Mouse (Mus musculus) kidney, adult 2 months (tissue): ENCODE data around the gene Rad51b. TPM values are rescaled to one million over a fixed set of nuclear protein-coding genes. Genes with fewer than 3 reads are reported as not detected.

Experiments
- DNase-seq: peaks from one replicate; pipeline ENCODE4 v3.0.0; 2021
- H3K27ac ChIP-seq: fragments of 200-500 bp; 2 replicates; pipeline ENCODE4 v1.5.1; 2012; ENCODE audit warnings: low read depth, low read length, control low read depth, inconsistent platforms; ENCODE audit not compliant: insufficient read depth
- H3K27me3 ChIP-seq: fragments of 200-500 bp; replicated peaks from 2 replicates; pipeline ENCODE4 v1.6.1; 2012; ENCODE audit warnings: mild to moderate bottlenecking, moderate library complexity, low read length, inconsistent platforms; ENCODE audit not compliant: control insufficient read depth, insufficient read depth
- H3K36me3 ChIP-seq: fragments of 200-500 bp; 2 replicates; pipeline ENCODE4 v1.6.1; 2012; ENCODE audit warnings: mild to moderate bottlenecking, moderate library complexity, low read length, inconsistent platforms; ENCODE audit not compliant: control insufficient read depth, insufficient read depth
- H3K4me1 ChIP-seq: fragments of 200-500 bp; 2 replicates; pipeline ENCODE4 v1.6.1; 2011; ENCODE audit warnings: low read length; ENCODE audit not compliant: control insufficient read depth, insufficient read depth
- H3K4me3 ChIP-seq: fragments of 200-500 bp; 2 replicates; pipeline ENCODE4 v1.5.1; 2011; ENCODE audit warnings: mild to moderate bottlenecking, low read depth, low read length, control low read depth; ENCODE audit not compliant: insufficient read depth
- CTCF ChIP-seq: fragments of 200-500 bp; conservative IDR thresholded peaks from 2 replicates; pipeline ENCODE4 v1.5.1; 2011; ENCODE audit warnings: low read depth, mild to moderate bottlenecking, control low read depth, low read length, moderate library complexity, mixed read lengths; ENCODE audit not compliant: insufficient read depth, insufficient read length
- POLR2A ChIP-seq: fragments of 200-500 bp; IDR thresholded peaks from one replicate; pipeline ENCODE4 v1.6.1; 2011; ENCODE audit warnings: low read depth, low read length, control low read depth
- WGBS: fragments of 180-500 bp; shearing (Covaris S2); methylation state at CpG from one replicate; pipeline ENCODE4 v1.1.7; 2018; 5-methylcytosine and 5-hydroxymethylcytosine counted together
- polyA plus RNA-seq: library from polyadenylated mRNA; depleted of rRNA; stranded (reverse); fragments of >200 nt; gene quantifications from 2 replicates; pipeline ENCODE4 v1.2.3, GENCODE M21; 2012; rRNA removed

Gene Rad51b
- 0.14 TPM in 2 replicates for polyA plus RNA-seq

DNA sequence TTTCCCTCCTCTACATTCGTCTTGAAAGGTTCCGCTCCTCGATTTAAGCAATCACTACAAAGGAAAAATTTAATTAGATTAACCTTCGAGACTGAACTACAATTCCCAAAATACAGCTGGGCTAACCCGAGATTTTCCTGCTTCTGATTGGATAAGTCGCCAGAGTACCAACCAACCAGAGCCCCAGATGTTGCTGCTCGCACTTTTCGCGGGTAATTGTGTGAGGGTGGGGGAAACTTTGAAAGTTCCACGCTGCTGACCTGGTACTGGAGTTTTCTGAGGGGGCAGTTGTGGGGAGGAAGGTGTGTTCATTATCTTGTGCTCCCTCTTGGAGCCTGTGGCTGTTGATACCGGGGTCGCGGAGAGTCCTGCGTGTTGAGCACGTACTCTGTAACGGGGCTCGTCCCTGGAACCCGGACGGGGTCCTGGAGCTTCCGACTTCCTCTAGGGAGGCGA lies at the start of gene Rad51b:
TSS of gene Rad51b (plus strand) at position 162 of the 456 bp plus-strand sequence.
- Histone ChIP-seq H3K4me1 (peaks cover 2% of the 10 kb centered on the region; the same call in 1 of the 2 replicates), H3K27me3 (no peaks in the 10 kb centered on the region), H3K27ac (peak within 1 kb of the TSS; percentile 43; the same call in 1 of the 2 replicates), H3K4me3 (peak within 1 kb of the TSS; percentile 91), H3K36me3 (no peaks in the 10 kb centered on the region)
- no peak for TF ChIP-seq CTCF
- TF ChIP-seq POLR2A, result no peak
- peak; percentile 92 for DNase-seq
- WGBS, result under 1% methylated on average over 21 of the region's 21 CpGs

DNA sequence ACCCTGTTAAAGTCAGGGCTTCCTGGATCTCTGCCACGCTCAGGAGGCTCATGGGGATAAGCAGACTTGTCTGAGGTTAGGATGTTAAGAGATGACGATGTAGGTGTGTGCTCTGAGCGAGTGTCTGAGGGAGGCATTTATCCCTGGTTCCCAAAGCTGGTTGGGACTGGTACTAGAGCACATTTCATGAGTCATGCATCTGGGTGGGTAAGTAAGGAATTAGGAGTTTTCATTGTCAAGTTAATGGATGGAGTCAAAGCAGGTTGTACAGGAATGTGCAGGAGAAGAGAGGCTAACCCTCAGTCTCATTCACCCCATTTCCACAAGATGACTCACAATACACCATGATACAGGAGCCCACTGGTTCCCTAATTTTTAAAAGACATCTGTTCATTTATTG lies 49.0 kb upstream of the Rad51b start:
- Histone ChIP-seq H3K27ac (no peak overlapping the region), H3K27me3 (no peaks in the 10 kb centered on the region), H3K4me3 (no peak overlapping the region), H3K4me1 (no peaks in the 10 kb centered on the region), H3K36me3 (peaks cover 2% of the 10 kb centered on the region)
- no peak for TF ChIP-seq CTCF
- no peak for TF ChIP-seq POLR2A
- DNase-seq, result no peak
- WGBS, result 96% methylated on average over 3 of the region's 3 CpGs

DNA sequence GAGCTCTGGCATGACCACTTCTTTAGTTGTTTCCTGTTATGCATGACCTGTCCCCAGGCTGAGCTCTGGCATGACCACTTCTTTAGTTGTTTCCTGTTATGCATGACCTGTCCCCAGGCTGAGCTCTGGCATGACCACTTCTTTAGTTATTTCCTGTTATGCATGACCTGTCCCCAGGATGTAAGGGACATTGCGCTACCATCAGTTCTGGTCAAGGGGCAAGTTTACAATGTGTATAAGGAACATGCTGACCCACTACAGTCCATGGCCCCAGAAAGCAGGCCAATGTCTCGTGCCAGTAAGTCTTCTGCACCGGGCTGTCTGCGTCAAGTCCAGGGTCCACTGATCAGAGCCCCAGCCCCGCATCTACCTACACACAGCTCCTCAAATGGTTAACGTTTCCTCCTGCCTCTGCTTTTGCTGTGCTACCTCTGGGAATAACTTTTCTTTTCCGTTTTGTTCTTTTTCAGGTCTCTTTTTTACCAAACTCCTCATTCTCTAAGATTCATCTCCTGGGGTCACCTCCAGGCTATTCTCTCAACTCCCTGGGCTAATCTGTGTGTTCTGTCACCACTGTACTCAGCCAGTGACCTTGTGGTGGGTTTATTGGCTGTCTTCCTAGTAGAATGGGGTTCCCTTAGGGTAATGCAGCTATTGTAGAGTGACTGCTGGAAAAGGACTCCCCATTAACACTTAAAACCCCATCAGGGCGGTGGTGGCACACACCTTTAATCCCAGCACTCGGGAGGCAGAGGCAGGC lies 43.6 kb upstream of the Rad51b start:
- TF ChIP-seq CTCF, result no peak
- no peak for TF ChIP-seq POLR2A
- WGBS, result 55% methylated on average over 9 of the region's 9 CpGs
- no peaks in the 10 kb centered on the region for H3K27me3 ChIP-seq
- peak overlapping the region; percentile 21; the same call in 1 of the 2 replicates for H3K27ac ChIP-seq
- peaks cover 6% of the 10 kb centered on the region; the same call in 1 of the 2 replicates for H3K4me1 ChIP-seq
- no peak overlapping the region for H3K4me3 ChIP-seq
- no peaks in the 10 kb centered on the region; the same call in none of the 2 replicates for H3K36me3 ChIP-seq
- DNase-seq, result peak; percentile 30

DNA sequence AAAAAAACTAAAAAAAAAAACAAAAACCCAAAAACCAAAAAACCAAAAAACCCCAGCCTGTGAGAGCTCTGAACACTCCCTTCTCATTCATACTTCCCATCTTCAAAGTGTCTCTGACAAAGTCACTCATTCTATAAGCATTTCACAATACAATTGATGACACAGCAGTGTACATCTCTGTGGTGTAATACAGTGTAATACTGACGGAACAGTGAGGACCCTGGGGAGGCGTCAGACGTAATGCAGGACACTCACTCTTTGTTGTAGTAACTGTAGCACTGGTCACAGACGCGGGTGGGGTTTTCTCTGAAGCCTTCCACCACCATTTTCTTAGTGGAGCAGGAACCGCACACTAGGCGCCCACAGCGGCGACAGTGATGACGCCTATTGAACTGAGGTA lies 42.1 kb upstream of the Rad51b start:
- Histone ChIP-seq H3K4me3 (no peak overlapping the region), H3K27ac (no peak overlapping the region), H3K27me3 (no peaks in the 10 kb centered on the region), H3K36me3 (no peaks in the 10 kb centered on the region; the same call in none of the 2 replicates), H3K4me1 (peaks cover 6% of the 10 kb centered on the region; the same call in 1 of the 2 replicates)
- no peak for TF ChIP-seq POLR2A
- no peak for TF ChIP-seq CTCF
- no peak for DNase-seq
- 98% methylated on average over 10 of the region's 10 CpGs for WGBS

DNA sequence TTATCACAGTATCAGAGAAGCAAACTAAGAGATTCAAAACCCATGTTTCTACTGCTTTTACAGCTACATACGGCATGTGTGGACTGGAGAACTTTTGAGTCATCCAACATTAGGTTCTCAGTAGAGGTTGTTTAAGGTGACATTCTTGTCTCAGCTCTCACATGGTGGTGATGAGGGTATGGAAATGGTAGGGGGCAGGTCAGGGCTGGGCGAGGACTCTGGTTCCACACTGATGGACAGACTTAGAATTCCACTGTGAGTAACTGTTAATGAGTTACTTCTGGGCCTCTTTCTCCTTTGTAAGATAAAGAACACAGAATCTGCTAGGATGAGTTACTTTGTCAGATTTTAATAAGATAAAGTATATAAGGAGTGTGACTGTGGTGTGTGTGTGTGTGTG lies 36.9 kb upstream of the Rad51b start:
- H3K27me3 ChIP-seq, result no peaks in the 10 kb centered on the region
- no peak overlapping the region for H3K4me3 ChIP-seq
- H3K4me1 ChIP-seq, result no peaks in the 10 kb centered on the region
- 62% methylated on average over 2 of the region's 2 CpGs for WGBS
- peaks cover 3% of the 10 kb centered on the region for H3K36me3 ChIP-seq
- no peak for DNase-seq
- TF ChIP-seq POLR2A, result no peak
- no peak for TF ChIP-seq CTCF
- no peak overlapping the region for H3K27ac ChIP-seq

DNA sequence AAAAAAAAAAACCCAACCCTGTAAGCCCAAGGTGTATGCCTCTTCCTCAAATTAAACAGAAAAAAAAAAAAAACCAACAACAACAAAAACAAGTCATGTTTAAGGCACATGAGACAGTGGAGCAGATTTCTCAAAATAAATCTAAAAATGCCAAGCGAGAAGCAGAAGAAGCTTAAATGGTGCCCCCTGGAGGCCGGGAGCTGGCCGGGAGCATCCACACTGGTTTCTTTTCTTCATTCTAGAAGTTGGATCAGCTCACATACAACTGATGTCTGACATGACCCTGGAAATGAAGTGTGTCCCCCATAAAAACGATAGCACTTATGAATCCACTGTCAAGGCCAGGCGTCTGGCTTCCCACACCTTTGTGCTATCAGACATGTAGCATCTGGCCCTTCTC lies 36.0 kb upstream of the Rad51b start:
- TF ChIP-seq POLR2A (no peak), CTCF (peak; percentile 44; the same call in 1 of the 2 replicates)
- Histone ChIP-seq H3K27ac (no peak overlapping the region), H3K36me3 (peaks cover 3% of the 10 kb centered on the region), H3K4me1 (no peaks in the 10 kb centered on the region), H3K4me3 (no peak overlapping the region), H3K27me3 (no peaks in the 10 kb centered on the region)
- 46% methylated on average over 5 of the region's 5 CpGs for WGBS
- DNase-seq, result peak; percentile 20

DNA sequence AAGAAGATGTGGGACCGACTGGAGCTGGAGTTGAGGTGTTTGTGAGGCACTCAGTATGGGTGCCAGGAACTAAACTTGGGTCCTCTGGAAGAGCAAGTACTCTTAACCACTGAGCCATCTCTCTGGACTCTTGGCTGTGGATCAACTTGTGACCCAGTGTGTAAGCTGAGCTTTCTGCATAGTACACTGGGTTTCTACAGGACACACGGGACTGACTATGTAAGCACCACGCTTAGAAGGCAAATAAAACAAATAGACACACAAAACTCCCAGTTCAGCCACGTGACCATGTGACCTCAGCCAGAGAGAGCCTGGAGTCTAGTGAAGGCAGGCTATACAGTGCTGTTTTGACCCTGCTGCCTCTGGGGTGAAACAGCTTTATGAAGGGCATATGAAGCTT lies 24.5 kb upstream of the Rad51b start:
- no peaks in the 10 kb centered on the region for H3K27me3 ChIP-seq
- H3K36me3 ChIP-seq, result peaks cover 9% of the 10 kb centered on the region
- H3K27ac ChIP-seq, result no peak overlapping the region
- DNase-seq, result no peak
- no peak for TF ChIP-seq CTCF
- no peak for TF ChIP-seq POLR2A
- H3K4me3 ChIP-seq, result no peak overlapping the region
- no peaks in the 10 kb centered on the region for H3K4me1 ChIP-seq
- 89% methylated on average over 4 of the region's 4 CpGs for WGBS
